Comparison of ENCODE assay signal across 8 mouse cellular contexts in genomic region chr5:125080787-125081317, GRCm38 (mm10).
DNase-seq lines count a peak whose midpoint lies in the region; ATAC-seq lines count a peak whose summit lies in the region.

No protein-coding gene starts in this region.

- intact Hi-C loops in left cerebral cortex, postnatal 4 days (cut with DNase I), result no loop called here

- H3K27ac ChIP-seq in forebrain, embryonic 10.5 days, result peak overlapping the region; percentile 71
- no peak overlapping the region for H3K27ac ChIP-seq in forebrain, embryonic 11.5 days (ENCODE audit: low read depth, low read length)
- H3K27ac ChIP-seq in stomach, embryonic 16.5 days (ENCODE audit: low read length), result peak overlapping the region; percentile 94

- H3K27me3 ChIP-seq in forebrain, embryonic 10.5 days (ENCODE audit: poor library complexity, severe bottlenecking), result no peaks in the 10 kb centered on the region
- H3K27me3 ChIP-seq in forebrain, embryonic 11.5 days (ENCODE audit: control insufficient read depth, insufficient read depth, low read length), result no peaks in the 10 kb centered on the region
- no peaks in the 10 kb centered on the region for H3K27me3 ChIP-seq in stomach, embryonic 16.5 days (ENCODE audit: control insufficient read depth, insufficient read depth, low read length)

- peaks cover 15% of the 10 kb centered on the region for H3K4me1 ChIP-seq in forebrain, embryonic 10.5 days
- no peaks in the 10 kb centered on the region for H3K4me1 ChIP-seq in forebrain, embryonic 11.5 days (replicated peaks; ENCODE audit: control insufficient read depth, insufficient read depth, low read length)
- H3K4me1 ChIP-seq in stomach, embryonic 16.5 days (ENCODE audit: control insufficient read depth, insufficient read depth, low read length), result peaks cover 20% of the 10 kb centered on the region

- WGBS in forebrain, embryonic 10.5 days, result 95% methylated on average over 10 of the region's 10 CpGs
- WGBS in forebrain, embryonic 11.5 days, result 94% methylated on average over 10 of the region's 10 CpGs
- 75% methylated on average over 10 of the region's 10 CpGs for WGBS in stomach, embryonic 16.5 days

- H3K9me3 ChIP-seq in forebrain, embryonic 10.5 days, result no peaks in the 10 kb centered on the region
- H3K9me3 ChIP-seq in forebrain, embryonic 11.5 days (ENCODE audit: control insufficient read depth, low read length), result no peaks in the 10 kb centered on the region
- H3K9me3 ChIP-seq in stomach, embryonic 16.5 days (replicated peaks; ENCODE audit: control insufficient read depth, low read length), result no peaks in the 10 kb centered on the region

- no peak for ATAC-seq in forebrain, embryonic 11.5 days (replicated peaks; ENCODE audit: low FRiP score)
- peak; percentile 38; the same call in 1 of the 2 replicates for ATAC-seq in stomach, embryonic 16.5 days (ENCODE audit: insufficient read depth, low FRiP score)

- peaks cover 100% of the 10 kb centered on the region for H3K36me3 ChIP-seq in forebrain, embryonic 10.5 days (replicated peaks)
- H3K36me3 ChIP-seq in forebrain, embryonic 11.5 days (ENCODE audit: control insufficient read depth, insufficient read depth, low read length), result peaks cover 5% of the 10 kb centered on the region; the same call in 1 of the 2 replicates
- peaks cover 18% of the 10 kb centered on the region; the same call in 1 of the 2 replicates for H3K36me3 ChIP-seq in stomach, embryonic 16.5 days (ENCODE audit: control insufficient read depth, insufficient read depth, low read length)

- no peak overlapping the region for H3K9ac ChIP-seq in forebrain, embryonic 11.5 days (ENCODE audit: low read length)
- peak overlapping the region; percentile 40; the same call in 1 of the 2 replicates for H3K9ac ChIP-seq in stomach, embryonic 16.5 days (ENCODE audit: low read length)

- H3K4me2 ChIP-seq in forebrain, embryonic 11.5 days (ENCODE audit: low read depth, low read length, severe bottlenecking), result no peak overlapping the region
- no peak overlapping the region for H3K4me2 ChIP-seq in stomach, embryonic 16.5 days (ENCODE audit: low read depth, low read length)

- H3K4me3 ChIP-seq in forebrain, embryonic 10.5 days, result no peak overlapping the region
- H3K4me3 ChIP-seq in forebrain, embryonic 11.5 days (ENCODE audit: low read depth, low read length), result no peak overlapping the region
- no peak overlapping the region for H3K4me3 ChIP-seq in stomach, embryonic 16.5 days (replicated peaks; ENCODE audit: low read length)

- no peak for DNase-seq in forebrain, embryonic 10.5 days (ENCODE audit: extremely low spot score, low spot score)
- no peak for DNase-seq in forebrain, embryonic 11.5 days (ENCODE audit: low spot score)
- DNase-seq in MN1 (ENCODE audit: low spot score), result peak; percentile 75
- DNase-seq in gastrocnemius, adult 8-10 months (ENCODE audit: low spot score in 2 of 2), result peak; percentile 47 to 58
- peak; percentile 47 for DNase-seq in kidney, postnatal 10 days
- DNase-seq in thymus, postnatal 25 days, result no peak
- no peak for DNase-seq in left cerebral cortex, postnatal 4 days

Comparison
In these comparisons a context has a peak if more than half of its experiments do, and no peak if none do; other contexts are left out.
1. DNase-seq: peak in MN1 (single experiment), gastrocnemius, adult 8-10 months (2 of 2) and kidney, postnatal 10 days (single experiment); none in forebrain, embryonic 10.5 days (single experiment), forebrain, embryonic 11.5 days (single experiment), thymus, postnatal 25 days (single experiment) and left cerebral cortex, postnatal 4 days (single experiment).